Mouse (Mus musculus): ENCODE measurements around the gene Tpra1. TPM values are rescaled to one million over a fixed set of nuclear protein-coding genes. Genes with fewer than 3 reads are reported as not detected.

The Tpra1 gene
- total RNA-seq (2021) = 100 to 1,000 TPM; 104 TPM
- long read RNA-seq, experiment 1, transcript Tpra1-201 (12 exons, 1,820 nt) = major isoform, 40 of 86 reads
- long read RNA-seq, experiment 1, partial matches to known transcripts = 30 of 86 reads
- long read RNA-seq, experiment 1, other reads (novel, unspliced or antisense) = 15 of 86 reads
- long read RNA-seq, experiment 2, transcript Tpra1-201 (12 exons, 1,820 nt) = major isoform, 14 of 24 reads
- long read RNA-seq, experiment 2, partial matches to known transcripts = 4 of 24 reads
- long read RNA-seq, experiment 2, other reads (novel, unspliced or antisense) = 6 of 24 reads

GRCm38 (mm10) chr6:88901947-88902820 lies at the start of gene Tpra1:
Gene Tpra1 (plus strand): TSS chr6:88902251.
- DNase-seq = peak; percentile 95 to 97

GRCm38 (mm10) chr6:88854509-88854908 lies 47.5 kb upstream of the Tpra1 start:
- no peak for DNase-seq

- peak; percentile 36 to 73 for DNase-seq
Observed at GRCm38 (mm10) chr6:88855636-88856035, 46.4 kb upstream of the Tpra1 start.

- DNase-seq = peak; percentile 56 to 69
Observed at GRCm38 (mm10) chr6:88857249-88857648, 44.8 kb upstream of the Tpra1 start.

GRCm38 (mm10) chr6:88857830-88858229 lies 44.2 kb upstream of the Tpra1 start:
- DNase-seq = no peak

GRCm38 (mm10) chr6:88858341-88858740 lies 43.7 kb upstream of the Tpra1 start:
- DNase-seq = no peak

GRCm38 (mm10) chr6:88860914-88861313 lies 41.1 kb upstream of the Tpra1 start:
- DNase-seq = peak; percentile 37 to 53

GRCm38 (mm10) chr6:88865704-88866103 lies 36.3 kb upstream of the Tpra1 start:
- no peak for DNase-seq

GRCm38 (mm10) chr6:88869459-88869858 lies 32.6 kb upstream of the Tpra1 start:
- DNase-seq = peak; percentile 65 to 69

GRCm38 (mm10) chr6:88870594-88870993 lies 31.5 kb upstream of the Tpra1 start:
- DNase-seq = no peak

GRCm38 (mm10) chr6:88871546-88871945 lies 30.5 kb upstream of the Tpra1 start:
- no peak for DNase-seq

GRCm38 (mm10) chr6:88872811-88873210 lies 29.2 kb upstream of the Tpra1 start:
- DNase-seq = no peak

GRCm38 (mm10) chr6:88873965-88874867 lies 27.8 kb upstream of the Tpra1 start:
- DNase-seq = peak in 1 of 2 experiments; percentile 30

GRCm38 (mm10) chr6:88874868-88875508 lies 27.1 kb upstream of the Tpra1 start, which contains the start of gene Podxl2:
Gene Podxl2 (minus strand): TSS chr6:88875044.
- DNase-seq = peak; percentile 85 to 91

GRCm38 (mm10) chr6:88879471-88879870 lies 22.6 kb upstream of the Tpra1 start:
- no peak for DNase-seq

GRCm38 (mm10) chr6:88881334-88881733 lies 20.7 kb upstream of the Tpra1 start:
- DNase-seq = no peak

- DNase-seq = no peak
Observed at GRCm38 (mm10) chr6:88884195-88884594, 17.9 kb upstream of the Tpra1 start.

- DNase-seq = no peak
Observed at GRCm38 (mm10) chr6:88884690-88885089, 17.4 kb upstream of the Tpra1 start.

GRCm38 (mm10) chr6:88885644-88886416 lies 16.2 kb upstream of the Tpra1 start:
- no peak for DNase-seq

GRCm38 (mm10) chr6:88886417-88886967 lies 15.6 kb upstream of the Tpra1 start:
- no peak for DNase-seq

Data from adrenal gland, postnatal 36 days (tissue).